In the genomic region with DNA sequence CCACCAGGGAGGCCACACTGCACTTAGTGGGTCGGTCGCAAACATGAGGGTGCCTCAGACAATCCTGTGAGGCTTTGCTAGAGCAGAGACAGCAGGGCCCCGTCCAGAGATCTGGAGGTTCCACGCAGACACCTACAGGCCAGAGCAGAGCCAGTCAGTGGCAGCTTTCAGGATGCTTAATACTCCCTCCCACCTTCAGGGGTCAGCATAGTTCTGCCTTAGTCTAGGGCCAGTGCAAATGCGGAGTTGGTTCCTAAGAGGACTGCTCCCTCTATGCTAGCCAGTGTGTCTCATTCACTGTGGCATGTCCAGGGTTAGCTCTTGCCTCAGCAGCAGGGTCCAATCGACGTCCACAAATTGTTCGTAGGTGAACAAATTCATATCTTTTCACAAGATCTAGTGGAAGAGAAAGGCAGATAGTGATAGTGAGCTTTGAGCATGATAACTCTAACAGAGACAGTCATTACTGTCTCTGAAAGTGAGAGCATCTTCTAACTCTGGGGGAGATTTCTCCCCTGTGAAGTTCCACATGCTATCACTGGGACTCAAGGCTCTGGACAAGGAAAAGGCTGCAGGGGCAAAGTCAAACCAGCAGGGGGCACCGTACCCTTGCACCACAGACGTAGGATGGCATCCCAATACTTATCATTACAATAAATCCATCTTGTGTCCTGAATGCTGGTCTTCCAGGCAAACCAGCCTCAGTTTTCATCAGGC, we compare ENCODE assay signal across 7 mouse cellular contexts. TPM values are rescaled to one million over a fixed set of nuclear protein-coding genes. Genes with fewer than 3 reads are reported as not detected.
DNase-seq lines count a peak whose midpoint lies in the region; ATAC-seq lines count a peak whose summit lies in the region.

No protein-coding gene starts in this region.

- peak; percentile 81 to 84 for DNase-seq in adrenal gland, adult 18-20 months (ENCODE audit: low spot score in 2 of 2)
- peak; percentile 83 for DNase-seq in embryo, embryonic 11 days
- DNase-seq in gastrocnemius, postnatal 36 days: peak; percentile 70 to 79
- peak; percentile 70 to 83 for DNase-seq in left cerebral cortex, postnatal 36 days (ENCODE audit: low spot score in 2 of 2)
- DNase-seq in midbrain, embryonic 11.5 days (ENCODE audit: low spot score, missing footprints): peak; percentile 99
- DNase-seq in skeletal muscle tissue, adult 2 months (ENCODE audit: low read depth, low spot score): peak; percentile 64

- no peaks in the 10 kb centered on the region for H3K36me3 ChIP-seq in intestine, embryonic 16.5 days (ENCODE audit: control insufficient read depth, insufficient read depth, low read length)
- H3K36me3 ChIP-seq in midbrain, embryonic 11.5 days (ENCODE audit: control insufficient read depth, insufficient read depth, low read length): no peaks in the 10 kb centered on the region

- no peaks in the 10 kb centered on the region for H3K27me3 ChIP-seq in intestine, embryonic 16.5 days (replicated peaks; ENCODE audit: control insufficient read depth, insufficient read depth, low read length)
- H3K27me3 ChIP-seq in midbrain, embryonic 11.5 days (ENCODE audit: control insufficient read depth, insufficient read depth, low read length): no peaks in the 10 kb centered on the region

- no peak overlapping the region for H3K9ac ChIP-seq in intestine, embryonic 16.5 days (ENCODE audit: low read depth, low read length)
- no peak overlapping the region for H3K9ac ChIP-seq in midbrain, embryonic 11.5 days (ENCODE audit: low read length)

- ATAC-seq in intestine, embryonic 16.5 days: peak; percentile 79
- ATAC-seq in midbrain, embryonic 11.5 days (ENCODE audit: low FRiP score): peak; percentile 90

- 36% methylated on average over 10 of the region's 10 CpGs for WGBS in intestine, embryonic 16.5 days
- 35% methylated on average over 10 of the region's 10 CpGs for WGBS in midbrain, embryonic 11.5 days

- H3K9me3 ChIP-seq in intestine, embryonic 16.5 days (ENCODE audit: control insufficient read depth, low read length): 0 out of 2 replicates have a peak, but pooled peaks cover 5% of the 10 kb centered on the region
- no peaks in the 10 kb centered on the region for H3K9me3 ChIP-seq in midbrain, embryonic 11.5 days (ENCODE audit: control insufficient read depth, low read length)

- H3K4me3 ChIP-seq in intestine, embryonic 16.5 days (ENCODE audit: low read length): no peak overlapping the region
- H3K4me3 ChIP-seq in midbrain, embryonic 11.5 days (ENCODE audit: low read depth, low read length): no peak overlapping the region

- intact Hi-C loops in gastrocnemius, postnatal 36 days (cut with DNase I): loop anchor here (1.0 to 5.0 kb wide), 3 partner anchors 120 to 663 kb away; no protein-coding TSS in a partner anchor
- intact Hi-C loops in left cerebral cortex, postnatal 36 days (cut with DNase I): loop anchor here (1.0 to 10.0 kb wide), 3 partner anchors 120 to 660 kb away; no protein-coding TSS in a partner anchor

- no peak overlapping the region for H3K27ac ChIP-seq in intestine, embryonic 16.5 days (ENCODE audit: low read length)
- no peak overlapping the region for H3K27ac ChIP-seq in midbrain, embryonic 11.5 days (ENCODE audit: low read depth, low read length)

- H3K4me1 ChIP-seq in intestine, embryonic 16.5 days (ENCODE audit: control insufficient read depth, insufficient read depth, low read length): peaks cover 9% of the 10 kb centered on the region; the same call in 1 of the 2 replicates
- 0 out of 2 replicates have a peak, but pooled peaks cover 3% of the 10 kb centered on the region for H3K4me1 ChIP-seq in midbrain, embryonic 11.5 days (ENCODE audit: control insufficient read depth, insufficient read depth, low read length)

- no peak overlapping the region for H3K4me2 ChIP-seq in intestine, embryonic 16.5 days (ENCODE audit: low read depth, low read length)
- H3K4me2 ChIP-seq in midbrain, embryonic 11.5 days: no peak overlapping the region

RNA-seq across cellular contexts. Expression of a gene that starts 36.5 kb away (rescaled TPM):
- 10 to 100 TPM; 18.9 to 23.6 TPM for total RNA-seq in adrenal gland, adult 18-20 months (2021)
- 10 to 100 TPM; 67.3 to 74.4 TPM for total RNA-seq in gastrocnemius, postnatal 36 days (2021)
- 24.0 and 24.3 TPM in 2 replicates for polyA plus RNA-seq in intestine, embryonic 16.5 days (2015; fragmentation: Nextera tagmentation; extraction: Ambion mirVana)
- 10 to 100 TPM; 76.5 to 86.5 TPM for total RNA-seq in left cerebral cortex, postnatal 36 days (2021)
- 26.6 and 29.4 TPM in 2 replicates for polyA plus RNA-seq in midbrain, embryonic 11.5 days (2014; fragmentation: Nextera tagmentation; extraction: Ambion mirVana)

RNA-seq across cellular contexts. Expression of a gene that starts 53.0 kb away (rescaled TPM):
- total RNA-seq in adrenal gland, adult 18-20 months (2021): 10 to 100 TPM; 46.0 to 56.2 TPM
- total RNA-seq in gastrocnemius, postnatal 36 days (2021): 10 to 100 TPM; 14.3 to 15.1 TPM
- polyA plus RNA-seq in intestine, embryonic 16.5 days (2015; fragmentation: Nextera tagmentation; extraction: Ambion mirVana): 21.2 and 22.6 TPM in 2 replicates
- 10 to 100 TPM; 77.8 to 87.6 TPM for total RNA-seq in left cerebral cortex, postnatal 36 days (2021)
- polyA plus RNA-seq in midbrain, embryonic 11.5 days (2014; fragmentation: Nextera tagmentation; extraction: Ambion mirVana): 32.1 and 33.1 TPM in 2 replicates
